Mouse (Mus musculus) 416B (cell line): Measurements from ENCODE around the gene Lsamp.
"Not testable (repeated sequence)": the region's sequence is repeated elsewhere in the genome, so short reads cannot be mapped to it uniquely, and the experiment has no call there.

Experiments
- DNase-seq: peaks from one replicate; pipeline ENCODE4 v3.0.0; 2011; ENCODE audit warnings: low read depth

Lsamp gene

DNA sequence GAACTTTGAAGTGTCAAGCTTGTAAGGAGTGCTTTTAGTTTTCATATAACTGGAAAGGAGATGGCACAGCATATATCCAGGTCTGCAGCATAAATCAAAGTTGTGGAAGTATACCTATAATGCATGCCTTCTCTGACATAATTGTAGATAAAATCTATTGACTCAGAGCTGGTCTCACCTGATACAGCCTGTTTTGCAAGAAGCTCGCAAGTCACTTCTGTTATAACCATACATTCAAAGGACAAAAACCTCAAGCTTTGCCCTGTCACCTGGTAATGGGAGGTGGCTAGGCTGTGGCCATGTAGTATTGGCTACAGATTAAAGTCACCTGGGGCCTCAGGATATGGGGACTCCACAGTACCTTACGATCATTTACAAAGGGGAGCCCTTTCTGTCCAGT, 507.4 kb downstream of the Lsamp start:
- DNase-seq: no peak

DNA sequence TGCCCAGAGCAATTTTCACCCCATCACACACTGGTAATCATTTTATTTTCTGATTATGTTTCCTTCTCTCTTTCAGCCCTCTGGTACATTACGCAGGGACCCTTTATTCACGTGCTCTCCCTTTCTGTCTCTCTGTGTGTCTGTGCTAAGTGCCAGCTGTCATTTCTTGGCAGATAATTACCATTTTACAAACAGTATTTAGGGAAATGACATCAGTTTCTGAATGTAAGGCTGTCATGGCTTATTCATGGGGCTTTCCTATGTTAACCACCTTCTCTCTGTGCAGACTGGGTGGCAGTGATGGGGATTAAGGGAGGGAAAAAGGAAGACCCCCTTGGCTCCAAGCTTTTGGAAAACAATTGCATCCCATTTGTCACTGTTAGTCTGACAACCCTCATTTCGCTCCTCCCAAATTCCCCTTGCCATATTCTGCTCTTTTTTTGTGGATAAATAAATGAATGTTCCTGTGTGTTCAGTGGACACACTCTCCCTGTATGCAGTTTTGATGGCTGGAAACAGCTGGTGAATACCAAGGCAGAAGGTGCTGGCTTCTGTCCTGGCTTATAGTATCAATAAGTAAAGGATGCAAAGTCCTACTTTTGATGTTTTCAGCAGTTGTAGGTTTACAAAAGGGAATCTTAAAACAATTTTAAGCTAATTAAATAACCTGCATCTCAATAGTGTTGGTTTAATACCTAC, 520.2 kb downstream of the Lsamp start:
- no peak for DNase-seq

DNA sequence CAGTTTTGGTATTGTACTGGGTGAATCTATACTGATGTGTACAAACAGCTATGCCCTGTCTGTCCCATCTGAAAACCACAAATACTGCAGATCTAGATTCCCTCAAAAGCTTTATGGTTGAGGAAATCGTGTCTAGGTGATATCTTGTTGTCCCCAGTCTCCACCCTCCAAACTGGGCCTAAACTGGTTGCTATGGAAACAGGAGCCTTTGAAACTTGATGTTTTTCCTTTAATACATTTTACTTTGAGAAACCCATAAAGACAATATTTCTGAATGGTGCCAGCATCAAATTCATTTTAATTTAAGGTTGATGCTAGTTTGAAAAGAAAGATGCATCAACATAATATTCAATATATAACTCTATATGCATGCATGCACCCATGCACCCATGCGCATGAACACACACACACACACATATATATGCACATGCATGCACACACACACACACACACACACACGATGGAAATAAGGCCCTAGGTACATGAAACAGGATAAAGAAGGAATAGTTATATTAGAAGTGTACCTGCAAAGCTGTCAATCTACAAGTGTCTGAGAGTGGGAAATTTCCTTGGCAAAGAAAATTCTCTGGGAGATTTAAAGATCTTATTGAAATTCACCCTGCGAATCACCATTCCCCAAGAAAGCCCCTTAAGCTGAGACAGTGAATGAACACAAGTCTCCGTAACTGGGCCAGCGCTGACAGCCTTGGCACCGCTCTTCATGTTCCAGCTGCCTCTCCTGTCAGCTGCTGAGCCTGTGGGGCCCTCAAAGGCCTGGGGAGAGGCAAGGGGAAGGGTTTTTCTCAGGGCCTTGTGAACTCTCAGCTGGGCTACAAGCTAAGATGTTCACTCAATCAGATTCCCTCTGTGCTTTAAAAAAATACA, 525.2 kb downstream of the Lsamp start:
- DNase-seq: no peak

DNA sequence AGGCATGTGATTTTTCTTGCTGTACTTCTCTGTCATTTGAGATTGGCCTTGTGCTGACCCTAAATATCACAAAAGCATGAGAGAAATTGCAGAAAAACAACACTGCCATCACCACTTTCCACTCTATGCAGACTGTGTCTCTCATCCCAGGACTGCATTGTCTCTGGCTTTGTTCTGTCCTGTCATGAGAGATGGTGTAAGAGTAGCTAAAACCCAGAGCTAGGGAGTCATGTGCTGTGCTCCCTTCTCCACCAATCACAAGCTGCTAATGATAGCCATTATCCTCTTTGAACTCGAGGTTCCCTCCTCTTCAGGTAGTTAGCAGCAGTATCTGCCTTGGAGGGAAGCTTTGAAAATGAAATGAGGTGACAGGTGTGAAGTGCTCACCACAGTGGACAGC, 552.6 kb downstream of the Lsamp start:
- no peak for DNase-seq

DNA sequence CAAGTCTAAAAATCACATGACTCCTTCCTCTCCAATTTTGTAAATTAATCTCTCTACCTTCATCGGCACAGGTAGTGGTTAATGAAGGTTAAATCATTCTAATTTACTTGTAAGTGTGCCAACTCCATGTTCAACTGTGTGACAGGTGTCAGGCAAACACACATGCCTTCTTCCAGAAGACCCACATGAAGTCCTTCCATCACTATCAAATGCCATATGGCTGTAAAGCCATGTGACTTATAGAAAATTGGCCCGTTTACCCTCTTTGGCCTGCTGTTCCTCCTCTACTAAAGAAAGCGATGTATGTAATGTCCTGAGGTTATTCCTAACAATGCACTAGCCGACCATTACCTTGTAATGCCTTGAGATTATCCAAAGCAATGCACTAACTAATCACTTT, 565.5 kb downstream of the Lsamp start:
- DNase-seq: no peak

DNA sequence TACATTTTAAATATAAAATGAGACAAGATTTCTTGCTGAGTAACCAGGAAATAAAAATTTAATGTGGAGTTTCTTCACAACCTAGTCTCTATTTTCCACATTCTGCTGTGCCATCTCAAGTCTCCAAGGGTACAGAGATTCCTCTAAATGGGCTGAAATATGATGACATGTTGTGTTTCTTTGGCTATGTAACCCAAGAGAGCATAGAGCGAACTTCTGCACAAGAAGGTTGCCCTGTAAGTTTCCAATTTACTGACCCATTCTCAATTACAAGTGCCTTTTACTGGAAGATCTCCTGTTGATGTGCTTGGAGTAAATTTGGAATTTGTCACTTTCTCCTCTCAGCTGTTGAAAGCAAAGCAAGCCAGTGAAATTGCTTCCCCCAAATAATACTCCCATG, 571.4 kb downstream of the Lsamp start:
- DNase-seq: no peak

DNA sequence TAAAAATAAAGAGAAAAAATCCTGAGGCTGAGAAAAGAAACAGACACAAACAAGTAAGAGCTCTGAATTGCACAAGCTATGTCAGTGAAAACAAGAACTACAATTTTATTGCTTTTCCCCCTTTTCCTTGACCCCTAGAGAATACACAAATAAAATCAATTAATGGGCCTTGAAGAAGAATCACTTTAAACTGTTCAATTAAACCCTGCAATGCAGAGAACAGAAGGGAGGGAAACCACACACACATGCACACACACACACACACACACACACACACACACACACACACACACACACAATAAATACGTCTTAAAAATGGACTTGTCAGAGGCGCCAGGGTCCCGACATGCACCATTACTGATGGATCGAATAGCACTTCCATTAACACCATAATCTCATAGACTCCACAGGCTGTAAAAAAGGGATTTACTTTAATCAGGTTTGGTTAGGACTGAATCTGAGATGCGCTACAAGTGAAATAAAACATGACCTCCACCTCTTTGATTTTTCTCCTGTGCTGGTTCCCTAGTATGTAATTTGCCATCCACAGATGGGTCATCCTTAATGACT, 573.6 kb downstream of the Lsamp start:
- no peak for DNase-seq

DNA sequence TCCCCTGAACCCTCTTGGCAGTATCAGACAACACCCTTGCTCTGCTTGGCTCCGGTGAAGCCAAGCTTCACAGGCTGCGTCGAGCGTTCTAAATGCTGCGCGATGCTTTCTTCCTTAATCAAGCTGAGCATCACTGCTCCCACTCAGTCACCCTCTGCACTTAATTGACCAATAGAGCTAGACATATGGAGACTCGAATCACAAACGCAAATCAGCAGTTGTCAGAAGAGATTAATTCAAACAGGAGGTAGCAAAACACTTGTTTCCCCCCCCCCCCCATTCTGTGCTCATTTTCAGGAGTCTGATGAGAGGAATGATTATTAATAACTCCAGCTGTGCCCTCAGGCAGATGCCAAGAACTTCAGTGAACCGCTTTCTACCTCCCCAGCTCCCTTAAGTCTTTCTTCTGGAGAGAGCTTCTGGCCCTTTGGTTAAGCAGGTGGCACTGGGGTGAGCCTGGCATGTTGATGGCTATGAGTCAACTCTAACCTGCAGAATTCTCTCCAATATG, 583.3 kb downstream of the Lsamp start:
- no peak for DNase-seq

DNA sequence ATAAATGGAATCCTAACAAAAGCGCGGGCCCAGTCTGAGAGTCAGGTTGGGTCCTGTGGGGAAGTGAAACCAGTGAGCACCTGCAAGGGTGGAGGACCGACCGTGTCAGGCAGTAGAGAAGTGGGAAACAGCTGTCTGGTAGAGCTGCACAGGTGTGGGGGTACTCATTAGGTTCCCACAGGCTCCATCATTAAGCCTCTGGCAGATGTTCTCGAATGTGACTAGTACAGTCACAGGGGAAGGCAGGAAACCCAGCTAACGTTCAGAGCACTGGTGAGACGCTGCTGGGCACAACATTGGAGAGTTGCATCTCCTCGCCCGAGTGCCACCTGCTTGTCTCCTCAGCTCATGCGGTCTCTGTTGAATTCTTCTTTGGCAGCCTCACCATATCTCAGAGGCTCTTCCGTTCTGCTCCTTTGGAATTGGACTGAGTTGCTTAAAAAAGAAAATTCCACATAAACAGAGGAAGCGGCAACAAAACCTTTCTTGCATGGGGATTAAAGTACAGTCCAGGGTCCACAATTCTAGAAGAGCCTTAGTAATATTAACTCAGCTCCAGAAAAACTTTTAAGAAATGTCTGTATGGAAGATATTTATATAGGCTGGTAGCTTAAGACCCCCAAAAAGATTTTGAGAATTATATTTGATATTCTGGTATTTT, 588.1 kb downstream of the Lsamp start:
- DNase-seq: no peak

DNA sequence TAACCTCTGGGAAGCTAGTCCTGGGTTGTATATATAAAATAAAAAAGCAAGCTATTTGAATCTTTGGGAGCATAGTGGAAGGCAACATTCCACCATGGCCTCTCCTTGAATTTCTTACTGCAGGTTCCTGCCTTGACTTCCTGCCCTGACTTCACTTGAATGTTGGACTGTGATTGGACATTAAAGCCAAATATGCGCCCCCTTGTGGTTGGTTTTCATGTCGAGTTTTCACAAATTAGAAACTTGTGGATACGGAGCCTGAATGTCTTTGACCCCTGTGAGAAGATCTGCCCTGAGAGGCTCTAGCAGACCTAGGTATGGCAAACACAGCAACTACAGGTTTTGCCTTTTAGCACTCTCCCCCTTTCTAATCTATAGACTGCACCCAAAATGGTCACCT, 597.9 kb downstream of the Lsamp start:
- peak; percentile 15 for DNase-seq

DNA sequence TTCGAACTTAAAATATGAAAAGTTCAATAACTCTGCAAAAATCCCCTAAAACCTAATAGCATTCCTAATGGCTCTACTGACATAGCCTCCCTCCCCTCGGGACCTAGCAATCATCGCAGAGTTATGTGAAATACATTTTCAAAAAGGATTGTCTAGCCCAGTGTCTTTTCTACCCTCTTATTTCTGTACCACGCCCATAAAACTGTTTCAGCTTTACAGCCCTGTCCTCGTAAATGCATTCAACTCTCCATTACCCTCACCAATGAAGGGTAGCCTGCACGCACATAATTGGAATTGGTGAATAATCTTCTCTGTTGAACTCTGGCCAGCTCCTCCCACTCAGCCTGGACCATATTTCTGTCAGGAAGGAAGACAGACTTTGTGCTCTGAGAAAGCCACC, 609.0 kb downstream of the Lsamp start:
- no peak for DNase-seq

DNA sequence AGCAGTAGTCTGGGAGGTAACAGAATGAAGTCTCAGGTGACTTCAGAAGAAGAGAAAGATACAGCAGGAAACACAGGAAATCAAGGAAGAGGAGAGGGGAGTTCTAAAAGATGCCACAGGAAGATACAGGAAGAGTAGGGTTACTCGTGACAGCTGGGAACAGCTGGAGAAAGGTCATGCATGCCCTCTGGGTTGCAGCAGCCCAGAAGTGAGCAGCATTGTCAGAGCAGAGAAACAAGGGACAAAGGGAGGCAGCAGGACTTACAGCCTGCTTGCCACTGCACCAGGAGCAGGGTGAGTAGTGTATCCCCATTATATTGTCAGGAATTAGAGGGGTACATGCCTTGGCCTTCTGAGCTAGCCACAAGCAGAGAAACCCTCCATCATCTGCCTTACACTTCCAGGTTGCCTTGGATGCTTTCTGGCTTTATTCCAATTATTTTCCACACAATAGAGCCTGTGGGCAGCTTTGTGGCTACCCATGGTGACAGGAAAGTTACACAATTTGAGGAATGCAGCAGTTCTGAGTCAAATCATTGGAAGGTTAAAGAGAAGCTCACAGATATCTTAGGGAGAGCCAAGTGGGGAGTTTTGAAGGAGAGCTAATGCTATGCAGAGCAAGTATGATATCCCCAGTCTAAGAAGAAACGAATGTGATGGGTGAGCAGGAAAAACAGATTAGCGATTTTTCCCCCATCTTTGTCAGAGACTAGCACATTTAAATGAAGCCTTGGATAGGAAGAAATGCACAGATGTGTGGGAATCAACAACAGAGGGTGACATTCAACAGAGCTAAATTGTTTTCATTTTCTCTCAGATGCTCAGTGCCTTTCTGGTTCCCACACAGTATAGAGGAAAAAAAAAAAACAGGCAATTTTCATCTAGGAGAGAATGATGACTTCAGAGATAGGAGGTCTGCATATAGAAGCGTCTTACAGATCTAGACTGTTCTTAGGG, 617.5 kb downstream of the Lsamp start:
- DNase-seq: no peak

DNA sequence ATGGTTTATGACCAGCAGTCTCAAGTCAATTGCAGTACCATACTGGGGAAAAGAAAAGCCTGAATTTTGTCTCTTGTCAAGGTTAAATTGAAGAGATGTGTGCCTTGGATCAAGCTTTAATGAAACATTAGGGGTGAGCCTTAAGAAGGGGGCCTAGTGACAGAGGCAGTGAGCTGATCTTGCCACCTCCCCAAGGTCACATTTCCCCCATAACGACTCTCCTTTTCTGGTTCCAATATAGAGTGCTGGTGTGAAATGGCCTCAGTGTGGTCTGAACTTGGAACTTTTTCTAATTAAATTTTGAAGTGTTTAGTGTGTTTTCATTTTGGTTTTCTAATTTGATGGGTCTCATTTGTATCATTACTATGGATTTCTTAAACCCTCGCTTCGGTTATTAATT, 623.3 kb downstream of the Lsamp start:
- no peak for DNase-seq

DNA sequence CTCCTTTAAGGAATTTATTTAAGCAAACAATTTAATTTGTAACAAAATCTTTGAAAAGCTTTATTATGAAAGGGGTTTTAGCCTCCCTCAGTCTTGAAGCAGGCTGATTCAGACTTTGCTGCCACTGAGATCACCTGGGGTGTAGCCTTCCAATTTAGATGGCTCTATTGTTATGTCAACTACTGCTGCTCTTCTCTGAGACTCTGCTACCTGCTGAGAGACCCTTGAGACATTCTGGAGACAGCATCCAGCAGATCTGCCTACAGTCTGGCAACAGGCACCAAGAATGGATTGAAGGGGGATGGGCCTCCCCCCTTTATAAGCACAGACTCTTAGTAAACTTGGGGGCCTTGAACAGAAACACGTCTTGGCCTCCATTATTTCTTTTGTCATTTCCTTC, 632.5 kb downstream of the Lsamp start:
- not testable (repeated sequence) for DNase-seq

DNA sequence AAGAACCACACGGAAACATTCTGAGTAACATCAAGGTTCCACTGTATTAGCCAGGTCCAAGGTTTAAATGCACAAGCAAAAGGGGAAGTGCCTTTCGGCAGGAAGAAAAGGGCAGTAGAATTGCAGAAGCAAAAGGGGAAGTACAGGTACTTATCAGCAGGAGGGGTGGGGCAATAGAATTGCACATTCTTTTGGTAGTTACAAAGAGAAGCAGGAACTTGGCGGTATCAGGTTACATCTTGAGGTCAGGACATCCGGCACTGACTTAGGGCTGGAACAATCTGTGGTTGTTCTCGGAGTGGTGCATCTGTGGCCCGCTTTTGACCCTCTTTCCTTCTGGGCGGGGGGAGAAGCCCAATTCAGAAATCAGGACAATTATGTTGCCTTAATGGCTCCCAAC, 636.9 kb downstream of the Lsamp start:
- peak; percentile 40 for DNase-seq

DNA sequence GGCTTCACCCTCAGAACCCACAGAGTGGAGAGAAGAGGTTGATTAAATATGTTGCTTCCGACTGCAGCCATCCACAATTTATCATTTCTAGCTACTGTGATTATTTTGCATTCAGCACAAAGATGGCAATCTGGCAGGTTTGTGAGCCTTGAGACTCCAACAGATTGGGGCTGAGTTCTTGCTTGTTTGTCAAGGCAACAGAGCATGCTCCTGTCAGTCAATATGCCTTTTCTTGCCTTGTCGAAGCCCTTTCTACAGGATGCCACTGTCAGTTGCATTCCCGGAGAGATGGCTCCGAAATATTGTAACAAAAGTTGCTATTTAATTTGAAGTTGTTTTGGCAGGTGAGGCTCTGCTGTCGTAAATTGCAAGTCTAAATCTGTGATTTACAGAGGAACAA, 643.0 kb downstream of the Lsamp start:
- no peak for DNase-seq

DNA sequence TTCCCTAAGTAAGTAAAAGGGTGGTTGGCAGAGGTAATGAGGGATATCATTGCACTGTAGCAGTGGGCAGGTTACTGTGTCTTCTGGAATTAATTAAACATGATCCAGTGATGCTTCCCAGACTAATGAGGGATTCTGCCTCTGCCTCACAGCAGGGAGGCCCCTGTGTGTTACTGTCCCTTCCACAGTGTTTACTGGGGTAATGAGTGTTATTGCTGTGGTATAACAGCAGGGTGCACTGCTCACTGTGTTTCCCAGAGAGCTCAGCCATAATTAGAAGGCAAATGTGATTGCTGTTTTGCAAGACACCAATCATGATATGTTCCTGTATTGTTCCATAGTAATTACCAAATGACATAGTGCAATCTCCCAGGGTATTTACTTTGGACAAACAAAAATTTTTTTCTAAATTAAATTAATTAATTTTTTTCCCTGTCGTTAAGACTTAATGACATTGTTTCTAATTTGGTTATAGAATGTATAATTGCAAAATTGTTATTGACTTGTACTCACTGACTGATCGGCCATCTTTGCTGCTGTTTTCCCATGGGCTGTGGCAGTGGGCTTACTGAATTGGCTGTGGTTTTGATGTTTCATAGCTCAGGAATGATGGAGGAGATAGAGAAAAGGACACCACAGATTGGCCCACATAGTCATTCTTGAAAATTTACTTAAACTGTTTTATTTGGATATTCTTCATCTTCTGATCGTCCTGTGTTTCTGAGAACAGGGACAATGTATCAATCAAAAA, 655.6 kb downstream of the Lsamp start:
- DNase-seq: no peak

DNA sequence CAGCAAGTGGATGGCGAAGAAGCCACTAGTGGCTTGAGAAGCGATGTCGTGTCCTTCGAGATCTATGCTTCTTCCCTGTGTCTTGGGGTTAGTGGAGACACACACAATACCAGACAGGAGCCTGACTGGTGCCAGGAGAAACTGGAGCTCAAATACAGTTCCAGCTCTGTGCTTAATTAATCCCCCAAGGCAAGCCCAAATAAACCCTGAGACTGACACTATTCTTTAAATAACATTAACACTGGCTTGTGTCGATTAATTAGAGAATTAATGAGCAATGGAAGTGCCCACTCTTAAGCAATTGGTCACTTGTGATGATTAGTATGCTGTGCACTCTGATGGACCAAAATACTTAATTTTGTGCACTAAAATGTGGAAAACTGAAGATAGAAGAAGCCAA, 668.6 kb downstream of the Lsamp start:
- DNase-seq: no peak

DNA sequence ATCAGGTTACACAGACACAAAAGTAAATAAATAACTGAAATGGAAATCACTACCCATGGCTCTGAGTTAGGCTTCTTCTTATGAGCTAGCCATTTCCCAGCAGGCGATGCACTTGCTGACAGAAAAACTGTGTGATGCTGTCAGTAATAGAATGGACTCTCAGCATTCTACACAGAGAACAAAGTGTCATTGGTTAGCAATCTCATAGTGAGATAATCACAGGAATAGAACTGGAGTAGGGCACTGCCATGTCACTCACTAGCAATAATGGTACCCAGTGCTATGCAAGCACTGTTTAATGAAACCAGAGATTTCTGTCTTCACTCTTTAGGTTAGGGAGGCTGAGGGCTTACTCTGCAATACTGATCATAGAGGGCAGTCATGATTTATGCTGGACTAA, 669.3 kb downstream of the Lsamp start:
- DNase-seq: no peak

DNA sequence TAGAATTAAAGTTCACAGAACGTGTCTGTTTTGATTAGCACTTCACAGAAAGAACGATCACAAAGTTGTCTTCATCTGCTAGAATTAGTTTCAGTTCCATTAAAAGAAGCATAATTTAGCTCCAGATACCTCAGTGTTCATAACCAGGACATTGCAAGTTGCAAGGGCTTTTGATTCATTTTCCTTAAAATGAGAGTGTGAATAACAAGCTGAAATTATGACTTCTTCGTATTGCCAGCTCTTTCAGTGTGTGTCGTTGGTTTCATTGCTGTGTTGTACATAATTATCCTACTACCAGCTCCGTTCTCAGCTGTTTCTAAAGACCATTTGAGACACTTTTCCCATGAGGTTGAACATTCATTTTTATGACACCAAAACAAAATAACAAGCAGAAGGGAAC, 672.2 kb downstream of the Lsamp start:
- DNase-seq: no peak

DNA sequence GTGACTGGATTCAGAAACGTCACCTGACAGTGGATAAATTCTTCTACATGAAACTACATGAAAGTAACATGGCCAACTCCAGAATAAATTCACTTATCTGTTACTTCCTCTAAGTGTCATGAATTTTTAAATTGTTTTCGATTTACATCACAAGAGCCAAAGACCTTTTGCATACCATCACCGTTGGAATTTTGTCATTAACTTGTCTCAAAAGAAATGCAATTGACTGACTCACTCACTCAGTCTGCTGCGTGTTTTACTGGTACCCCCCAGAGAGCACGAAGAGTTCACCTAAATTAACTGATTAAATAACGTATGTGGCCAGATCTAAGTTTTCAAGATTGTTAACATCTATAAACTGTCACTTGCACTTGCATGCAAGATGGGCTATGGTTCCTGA, 672.7 kb downstream of the Lsamp start:
- DNase-seq: no peak
